Mouse (Mus musculus): ENCODE measurements around the gene Schip1.

Schip1 gene

GRCm38 (mm10) chr3:68675216-68675835 lies 610.7 kb downstream of the Schip1 start:
- no peak for DNase-seq (ENCODE audit: low spot score)

All from layer of hippocampus, adult 9-10 months (tissue).